ENCODE assay signal across 21 mouse cellular contexts in genomic region chr13:5694626-5695025, GRCm38 (mm10).
A peak's percentile ranks its signal among the peaks of the same experiment; 100 is the strongest.
DNase-seq lines count a peak whose midpoint lies in the region; ATAC-seq and TF ChIP-seq lines count a peak whose summit lies in the region.
"Had no signal": no experiment of that assay in that cellular context is flagged by ENCODE, and none has a peak within 500 bp of the region (broad histone marks: within the 10 kb centered on the region; RNA-seq: fewer than 3 reads in every experiment).

No protein-coding gene starts in this region.

- no peaks in the 10 kb centered on the region for H3K27me3 ChIP-seq in heart, adult 2 months (ENCODE audit: control insufficient read depth, insufficient read depth, low read length)
- H3K27me3 ChIP-seq in heart, embryonic 12.5 days (replicated peaks), result no peaks in the 10 kb centered on the region
- H3K27me3 ChIP-seq: forebrain, embryonic 15.5 days; intestine, embryonic 15.5 days had no signal

- H3K4me3 ChIP-seq in heart, adult 2 months, result no peak overlapping the region
- H3K4me3 ChIP-seq in heart, embryonic 12.5 days, result no peak overlapping the region
- H3K4me3 ChIP-seq: forebrain, embryonic 15.5 days; hindbrain, embryonic 10.5 days; intestine, embryonic 15.5 days had no signal

- H3K79me2 ChIP-seq in heart, adult 2 months (replicated peaks; ENCODE audit: control insufficient read depth, insufficient read depth, low read length), result no peaks in the 10 kb centered on the region

- TF ChIP-seq EP300 in heart, adult 2 months (IDR thresholded peaks at IDR 0.05; ENCODE audit: insufficient read depth, low read depth, low read length), result no peak

- ATAC-seq in heart, embryonic 12.5 days (ENCODE audit: insufficient number of reproducible peaks, low FRiP score), result no peak
- ATAC-seq in megakaryocyte, adult 5-6 weeks (ENCODE audit: poor library complexity, severe bottlenecking), result peak; percentile 64
- ATAC-seq: forebrain, embryonic 15.5 days; hindbrain, embryonic 16.5 days; intestine, embryonic 15.5 days; liver, postnatal 0 days; lung, postnatal 0 days had no signal

- H3K4me1 ChIP-seq in heart, adult 2 months (ENCODE audit: control insufficient read depth, insufficient read depth, low read length), result no peaks in the 10 kb centered on the region
- H3K4me1 ChIP-seq in heart, embryonic 12.5 days (replicated peaks), result no peaks in the 10 kb centered on the region
- H3K4me1 ChIP-seq: forebrain, embryonic 15.5 days; hindbrain, embryonic 10.5 days; intestine, embryonic 15.5 days had no signal

- no peak overlapping the region for H3K27ac ChIP-seq in heart, adult 2 months
- no peak overlapping the region for H3K27ac ChIP-seq in heart, embryonic 12.5 days (ENCODE audit: poor library complexity, severe bottlenecking)
- H3K27ac ChIP-seq: forebrain, embryonic 15.5 days; hindbrain, embryonic 10.5 days; intestine, embryonic 15.5 days; macrophage had no signal

- intact Hi-C loops in heart, adult 2 months (cut with DNase I), result no loop called here

- no peak overlapping the region for H3K9ac ChIP-seq in heart, adult 2 months (ENCODE audit: low read depth, low read length)
- no peak overlapping the region for H3K9ac ChIP-seq in heart, embryonic 12.5 days
- H3K9ac ChIP-seq: forebrain, embryonic 15.5 days; intestine, embryonic 15.5 days; liver, postnatal 0 days had no signal

- peaks cover 16% of the 10 kb centered on the region for H3K9me3 ChIP-seq in heart, embryonic 12.5 days (replicated peaks)
- H3K9me3 ChIP-seq: intestine, embryonic 15.5 days had no signal

- peaks cover 2% of the 10 kb centered on the region; the same call in 1 of the 2 replicates for H3K36me3 ChIP-seq in heart, adult 2 months (ENCODE audit: control insufficient read depth, insufficient read depth, low read length)
- no peaks in the 10 kb centered on the region for H3K36me3 ChIP-seq in heart, embryonic 12.5 days
- H3K36me3 ChIP-seq: forebrain, embryonic 15.5 days; hindbrain, embryonic 10.5 days; intestine, embryonic 15.5 days had no signal

- DNase-seq in heart, adult 2 months, result no peak
- DNase-seq in thymus, postnatal 4 days, result peak; percentile 10
- no peak for DNase-seq in thymus, adult 18-20 months
- DNase-seq in left cerebral cortex, adult 8-10 months (ENCODE audit: low spot score in 2 of 2), result no peak
- no peak for DNase-seq in urinary bladder, adult 2 months (ENCODE audit: low spot score)
- DNase-seq: adrenal gland, adult 8-10 months; cerebellum, adult 9-10 months; gastrocnemius, postnatal 10 days; heart, postnatal 10 days; kidney, postnatal 4 days; liver, postnatal 0 days had no signal

- TF ChIP-seq CTCF in heart, adult 2 months (IDR thresholded peaks at IDR 0.05), result peak; percentile 16; the same call in 1 of the 2 replicates

- 96% methylated on average over 8 of the region's 8 CpGs for WGBS in heart, adult 2 months
- 87% methylated on average over 8 of the region's 8 CpGs for WGBS in heart, embryonic 12.5 days

- TF ChIP-seq POLR2A in heart, adult 2 months (IDR thresholded peaks at IDR 0.05; ENCODE audit: insufficient read depth, low read depth, low read length), result no peak

- no peak overlapping the region for H3K4me2 ChIP-seq in heart, embryonic 12.5 days
- H3K4me2 ChIP-seq: forebrain, embryonic 15.5 days; heart, embryonic 11.5 days; intestine, embryonic 15.5 days; midbrain, embryonic 11.5 days had no signal
